Mouse (Mus musculus): ENCODE measurements around the gene Ptgis.

The Ptgis gene

DNA sequence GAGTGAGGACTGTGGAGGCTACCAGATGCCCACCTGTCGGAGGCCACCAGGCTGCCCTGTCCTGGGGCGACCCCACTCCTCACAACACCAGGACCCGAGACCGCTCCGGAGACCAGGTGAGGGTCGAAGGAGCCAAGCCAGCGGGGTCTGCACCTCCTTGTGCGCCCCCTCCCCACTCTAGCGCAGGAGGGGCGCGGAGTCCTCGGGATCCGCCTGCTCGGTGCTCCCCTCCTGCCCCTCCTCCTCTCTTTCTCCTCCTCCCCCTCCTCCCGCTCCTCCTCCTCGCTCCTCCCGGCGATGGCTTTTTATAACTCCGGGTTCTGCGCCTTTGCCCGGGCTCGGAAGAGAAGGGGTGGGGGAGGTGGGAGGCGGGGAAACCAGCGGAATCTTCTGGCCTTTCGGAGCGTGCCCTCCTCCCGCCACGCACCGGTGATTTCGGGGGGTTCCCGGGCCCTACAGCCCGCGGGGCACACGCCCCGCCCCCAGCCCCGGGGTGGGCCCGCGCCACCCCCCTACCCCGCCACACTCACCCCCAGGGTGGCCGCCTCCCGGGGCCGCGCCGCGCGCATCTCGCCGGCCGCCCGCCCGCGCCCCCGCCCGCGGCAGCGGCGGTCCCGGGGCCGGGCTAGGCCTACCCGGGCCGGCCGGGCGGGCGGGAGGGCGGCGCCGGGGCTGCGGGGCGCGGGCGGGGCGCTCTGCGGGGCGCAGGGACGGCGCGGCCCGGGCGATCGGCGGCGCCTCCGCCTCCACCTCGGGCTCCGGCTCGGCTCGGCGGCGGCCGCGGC, 50.9 kb downstream of the Ptgis start:
- peak; percentile 49 for DNase-seq

DNA sequence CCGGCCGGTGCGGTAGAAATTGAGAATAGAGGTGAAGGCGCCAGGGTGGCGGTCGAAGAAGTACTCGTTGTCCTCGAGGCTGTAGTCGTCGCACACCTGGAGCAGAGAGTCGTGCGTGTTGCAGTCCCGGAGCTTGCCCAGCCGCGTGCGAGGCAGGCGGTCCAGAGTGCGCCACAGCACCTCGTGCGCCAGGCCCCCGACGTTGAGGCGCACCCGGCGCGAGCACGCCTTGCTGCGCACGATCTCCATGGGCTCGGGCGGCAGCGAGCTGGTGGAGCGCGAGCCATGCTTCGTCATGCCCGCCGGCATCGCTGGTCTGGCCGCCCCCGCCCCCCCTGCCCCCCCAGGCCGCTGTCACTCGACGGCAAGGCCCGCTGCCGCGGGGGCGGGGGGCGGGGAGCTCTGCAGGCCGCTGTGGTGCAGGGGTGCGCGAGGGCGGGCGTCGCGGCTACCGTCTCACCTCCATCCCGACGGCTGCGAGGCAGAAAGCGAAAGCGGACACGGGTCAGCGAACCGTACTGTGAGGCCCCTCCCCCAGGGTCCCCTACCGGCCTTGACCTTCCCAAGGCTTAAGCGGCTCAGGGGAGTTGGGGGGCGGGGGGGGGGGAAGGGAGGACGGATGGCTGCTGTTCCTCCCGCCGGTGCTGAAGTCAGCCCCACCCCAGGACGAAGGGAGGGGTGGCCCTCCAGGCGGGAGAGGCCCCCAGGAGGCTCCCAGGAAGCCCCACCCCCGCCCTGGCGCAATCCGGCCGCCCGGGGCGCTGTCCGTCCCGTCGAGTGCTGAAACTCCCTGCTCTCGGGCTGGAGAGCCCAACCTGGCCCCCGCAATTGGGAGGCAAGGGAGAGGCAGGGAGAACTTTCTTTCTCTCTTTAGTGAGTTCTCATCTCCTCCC, 51.8 kb downstream of the Ptgis start:
- DNase-seq: peak; percentile 88

DNA sequence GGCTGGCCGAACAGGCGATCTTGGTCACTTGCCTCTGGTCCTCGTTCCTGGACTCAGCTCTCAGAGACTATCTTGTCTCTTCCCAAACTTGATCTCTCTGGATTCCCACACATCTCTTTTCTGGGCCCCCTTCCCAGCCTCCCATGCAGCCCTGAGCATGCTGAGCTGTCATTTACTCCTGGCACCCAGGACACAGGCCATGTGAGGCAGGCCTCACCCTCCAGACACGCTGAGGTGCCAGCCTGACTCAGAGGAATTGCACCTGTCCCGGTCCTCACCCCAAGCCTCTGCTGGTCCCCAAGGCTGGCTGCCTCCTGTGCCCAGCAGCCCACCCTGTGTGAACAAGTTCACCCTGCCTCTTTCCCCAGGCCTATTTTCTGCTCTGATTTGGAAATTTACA, 53.3 kb downstream of the Ptgis start:
- no peak for DNase-seq

DNA sequence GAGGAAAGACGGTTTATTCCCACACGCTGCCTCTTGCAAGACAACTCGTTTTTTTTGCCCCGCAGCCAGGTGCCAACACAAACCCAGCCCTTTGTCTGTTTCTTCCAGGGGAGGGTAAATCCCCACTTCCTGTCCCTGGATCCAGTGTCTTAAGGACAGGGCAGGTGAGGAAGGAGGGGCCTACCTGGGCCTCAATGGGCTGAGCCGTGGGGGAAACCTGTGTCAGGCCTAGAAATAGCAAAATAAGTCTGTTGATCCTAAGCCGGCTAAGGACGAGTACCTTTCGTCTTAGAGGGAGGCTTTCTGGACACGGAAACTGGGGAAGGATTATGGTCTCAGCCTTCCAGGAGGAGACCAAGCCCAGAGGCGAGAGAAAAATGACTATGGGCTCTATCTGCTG, 53.9 kb downstream of the Ptgis start:
- no peak for DNase-seq

DNA sequence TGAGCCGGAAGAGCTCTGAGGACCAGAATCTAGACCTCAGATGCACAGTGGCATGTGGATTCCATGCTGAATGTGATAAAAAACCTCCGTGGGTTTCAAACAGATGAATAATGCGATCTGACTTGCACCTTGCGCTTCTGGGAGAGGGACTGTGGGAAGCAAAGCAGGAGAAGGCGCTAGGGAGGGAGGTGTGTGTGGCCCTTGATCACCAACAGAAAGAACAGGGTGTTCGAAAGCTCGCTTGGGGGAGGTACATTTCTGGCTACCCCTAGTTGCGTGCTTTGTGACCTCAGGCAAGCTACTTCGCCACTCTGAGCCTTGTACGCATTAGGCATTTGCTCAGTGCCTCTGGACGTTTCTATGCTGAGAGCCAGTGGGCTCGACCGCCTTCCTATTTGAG, 54.4 kb downstream of the Ptgis start:
- DNase-seq: no peak

DNA sequence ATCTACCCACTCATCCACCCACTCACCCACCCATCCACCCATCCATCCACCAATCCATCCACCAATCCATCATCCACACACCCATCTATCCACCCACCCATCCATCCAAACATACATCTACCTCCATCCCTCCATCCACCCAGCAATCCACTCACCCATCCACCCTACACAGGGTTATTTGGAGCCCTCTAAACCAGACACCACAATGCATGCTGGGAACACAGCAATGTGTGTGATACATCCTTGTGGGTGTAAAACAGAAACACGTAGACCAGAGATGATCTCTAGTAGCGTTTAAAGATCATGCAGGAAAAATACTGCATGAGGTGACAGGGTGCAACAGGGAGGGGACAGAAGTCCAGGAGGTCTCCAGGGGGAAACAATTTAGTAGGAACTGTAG, 55.0 kb downstream of the Ptgis start:
- DNase-seq: no peak

DNA sequence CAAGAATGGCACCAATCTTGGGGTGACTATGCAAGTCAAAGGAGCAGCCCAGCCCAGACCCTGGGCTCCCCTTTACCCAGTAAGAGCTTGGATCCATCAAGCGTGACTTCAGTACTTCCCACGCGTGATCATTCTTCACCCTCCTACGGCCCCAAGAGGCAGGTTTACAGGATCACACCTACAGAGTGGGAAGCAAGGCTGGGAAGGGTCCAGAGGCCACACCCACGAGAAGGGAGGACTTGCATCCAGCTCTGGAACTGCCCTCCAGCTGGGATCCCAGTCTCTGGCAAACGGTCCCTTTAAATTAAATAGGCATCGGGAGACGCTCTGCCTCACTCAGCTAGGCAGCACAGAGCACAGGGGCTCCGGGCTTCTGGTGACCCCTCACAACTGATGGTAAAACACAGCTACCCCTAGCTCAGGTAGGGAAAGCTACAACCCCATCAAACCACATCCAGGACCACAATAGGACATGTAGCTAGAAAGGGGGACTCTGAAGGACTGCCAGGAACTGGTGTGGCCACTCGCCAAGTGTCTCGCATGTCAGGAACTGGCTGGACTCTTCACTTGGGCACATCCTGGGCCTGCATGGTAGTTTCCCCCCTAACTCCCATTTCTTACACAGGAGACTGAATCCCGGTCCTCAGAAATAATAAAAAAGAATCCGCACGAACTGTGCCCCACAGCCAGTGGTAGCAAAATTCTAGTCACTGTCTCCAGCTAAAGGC, 58.6 kb downstream of the Ptgis start:
- no peak for DNase-seq

DNA sequence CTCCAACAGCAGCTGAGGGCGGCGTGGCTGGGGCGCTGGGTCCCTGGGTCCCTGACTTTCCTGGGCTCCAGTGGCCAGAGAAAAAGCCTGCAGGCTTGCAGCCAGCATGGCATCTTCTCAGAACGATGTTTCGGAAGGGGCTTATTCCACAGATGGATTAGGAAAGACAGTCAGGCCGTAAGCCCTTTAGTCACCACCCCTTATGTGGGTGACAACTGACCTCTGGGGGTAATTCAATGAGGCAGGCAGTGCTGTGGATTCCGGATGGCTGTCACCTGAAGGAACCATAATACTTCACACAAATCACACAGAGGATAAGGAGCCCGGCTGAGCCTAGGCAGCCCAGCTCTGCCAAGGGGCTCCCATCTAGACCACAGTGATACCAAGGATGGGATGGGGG, 59.3 kb downstream of the Ptgis start:
- DNase-seq: no peak

DNA sequence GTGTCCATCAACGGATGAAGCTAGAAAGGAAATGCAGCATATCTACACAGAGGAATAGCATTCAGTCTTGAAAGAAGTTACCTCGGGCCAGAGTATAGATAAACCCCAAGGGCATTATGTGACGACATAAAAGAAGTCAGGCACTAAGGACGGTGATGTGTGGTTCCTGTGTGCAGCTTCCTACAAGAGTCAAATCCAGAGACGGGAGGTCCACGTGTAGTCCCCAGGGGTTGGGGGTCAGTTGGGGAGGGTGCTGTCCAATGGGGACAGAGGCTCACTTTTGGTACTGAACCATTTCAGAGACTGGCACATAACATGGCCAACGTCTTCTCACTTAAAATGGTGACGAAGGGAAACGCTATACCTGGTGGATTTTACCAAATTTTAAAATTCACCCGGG, 61.1 kb downstream of the Ptgis start:
- DNase-seq: no peak

DNA sequence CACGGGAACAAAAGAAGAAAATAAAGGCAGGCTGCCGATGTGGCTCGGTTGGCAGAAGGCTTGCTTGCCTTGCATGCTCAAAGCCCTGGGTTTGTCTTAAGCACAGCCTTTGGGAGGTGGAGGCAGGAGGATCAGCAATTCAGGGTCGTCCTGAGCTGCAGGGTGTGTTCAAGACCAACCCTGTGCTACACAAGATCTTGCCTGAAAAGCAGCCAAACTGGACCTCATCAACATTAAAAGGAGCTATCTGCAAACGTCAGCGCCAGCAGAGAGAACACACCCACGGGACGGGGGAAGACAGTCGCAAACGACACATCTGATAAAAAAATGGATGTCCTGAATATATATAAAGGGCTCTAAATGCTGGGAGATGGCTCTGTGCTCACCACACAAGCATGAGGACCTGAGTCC, 63.2 kb downstream of the Ptgis start:
- DNase-seq: no peak

DNA sequence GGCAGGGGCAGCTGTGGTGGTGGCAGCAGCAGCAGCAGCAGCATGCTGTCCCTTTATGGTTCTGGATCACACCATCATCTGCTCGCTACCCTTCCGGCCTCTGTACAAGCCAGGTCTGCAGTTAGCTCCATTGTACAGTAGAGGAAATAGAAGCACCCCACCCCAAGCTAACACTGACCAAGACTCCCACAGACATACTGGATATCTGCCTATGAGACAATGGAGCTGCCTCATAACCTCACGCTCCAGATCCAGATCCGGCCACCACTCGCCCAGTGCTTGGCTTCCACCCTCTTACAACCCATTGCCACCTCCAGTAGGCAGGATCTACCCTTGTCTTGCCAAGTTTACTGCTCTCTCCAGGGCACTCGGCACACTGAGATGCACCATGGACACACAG, 65.1 kb downstream of the Ptgis start:
- no peak for DNase-seq

DNA sequence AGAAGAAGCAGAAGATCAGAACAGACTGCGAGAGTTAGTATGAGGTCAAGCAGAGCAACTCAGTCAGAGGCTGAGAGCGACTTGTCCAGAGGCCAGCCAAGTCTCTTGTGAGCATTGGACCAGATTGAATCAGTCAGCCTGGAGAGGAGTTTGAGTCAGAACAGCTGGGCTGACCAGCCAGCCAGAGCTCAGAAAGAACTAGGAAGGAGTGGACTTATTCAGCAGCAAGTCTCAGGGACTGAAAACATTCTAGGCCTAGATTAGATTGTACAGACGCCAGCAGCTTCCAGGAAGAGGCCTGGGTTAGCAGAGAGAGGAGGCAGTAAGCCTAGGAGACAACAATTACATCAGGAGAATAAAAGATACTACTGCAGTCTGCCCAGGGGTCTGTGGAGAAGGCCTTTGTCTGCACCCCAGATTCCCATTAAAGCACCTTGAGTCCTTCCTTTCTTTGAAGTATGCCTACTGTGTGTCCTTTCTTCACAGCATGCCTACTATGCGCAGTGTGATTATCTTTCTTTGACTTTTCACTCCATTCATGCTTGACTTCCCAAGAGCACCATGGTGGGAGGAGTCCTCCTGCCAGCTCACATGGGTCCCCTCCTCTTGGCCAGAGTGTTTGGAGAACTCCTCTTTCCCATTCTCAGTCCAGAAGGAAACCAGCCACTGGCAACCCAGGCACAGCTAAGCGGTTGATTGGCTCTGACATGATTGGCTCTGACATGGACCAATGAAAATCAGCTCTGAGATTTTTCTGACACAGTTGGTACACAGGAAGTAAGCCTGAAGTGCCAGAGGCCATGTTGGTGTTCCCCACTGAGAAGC, 67.1 kb downstream of the Ptgis start:
- no peak for DNase-seq

DNA sequence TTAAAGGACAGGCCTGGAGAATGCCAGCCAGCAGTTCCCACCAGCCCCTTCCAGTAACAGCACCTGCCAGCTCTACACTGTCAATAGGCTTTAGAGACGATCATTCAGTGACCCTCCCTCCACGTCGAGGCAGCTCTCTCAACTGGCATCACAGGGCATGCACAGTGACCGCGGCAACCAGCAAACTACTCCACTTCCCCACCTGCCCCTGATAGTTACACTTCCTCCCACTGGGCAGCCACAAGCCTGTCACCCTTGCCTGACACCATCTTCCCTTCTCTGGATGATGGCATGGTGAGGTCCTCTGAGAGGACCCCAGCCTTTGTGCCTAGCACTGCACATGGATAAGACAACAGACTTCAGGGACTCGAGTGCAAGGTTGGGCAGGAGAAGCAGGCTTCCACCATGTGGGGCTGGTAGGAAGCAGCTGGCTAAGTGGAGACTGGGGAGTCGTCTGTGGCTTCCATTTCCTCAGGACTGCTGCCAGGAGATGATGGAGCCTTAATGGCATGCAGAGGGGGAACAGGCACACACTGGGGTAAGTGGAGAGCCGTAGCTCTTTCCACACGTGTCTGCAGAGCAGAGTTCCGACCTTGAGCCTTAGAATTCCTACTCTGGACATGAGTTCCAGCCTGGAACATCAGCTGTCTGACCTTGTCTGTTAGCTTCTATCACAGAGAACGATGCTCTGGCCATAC, 72.7 kb downstream of the Ptgis start:
- no peak for DNase-seq

DNA sequence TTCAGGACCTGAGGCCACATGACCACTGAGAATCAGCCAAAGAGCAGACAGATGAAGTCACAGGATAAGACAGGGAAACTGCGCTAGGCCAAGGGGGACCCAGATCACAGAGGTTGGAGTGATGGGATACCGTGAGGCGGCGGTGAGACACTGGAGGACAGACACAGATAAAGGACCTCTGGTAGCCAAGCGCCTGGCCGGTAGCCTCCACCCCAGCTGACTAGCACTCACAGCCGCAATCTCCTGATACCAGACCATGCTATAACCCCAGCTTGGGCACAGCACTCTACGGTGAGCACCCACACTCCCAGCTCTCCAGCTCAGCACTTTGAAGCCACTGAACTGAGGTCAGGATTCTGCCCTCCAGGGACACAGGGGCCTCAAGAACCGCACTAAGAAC, 76.8 kb downstream of the Ptgis start:
- no peak for DNase-seq

DNA sequence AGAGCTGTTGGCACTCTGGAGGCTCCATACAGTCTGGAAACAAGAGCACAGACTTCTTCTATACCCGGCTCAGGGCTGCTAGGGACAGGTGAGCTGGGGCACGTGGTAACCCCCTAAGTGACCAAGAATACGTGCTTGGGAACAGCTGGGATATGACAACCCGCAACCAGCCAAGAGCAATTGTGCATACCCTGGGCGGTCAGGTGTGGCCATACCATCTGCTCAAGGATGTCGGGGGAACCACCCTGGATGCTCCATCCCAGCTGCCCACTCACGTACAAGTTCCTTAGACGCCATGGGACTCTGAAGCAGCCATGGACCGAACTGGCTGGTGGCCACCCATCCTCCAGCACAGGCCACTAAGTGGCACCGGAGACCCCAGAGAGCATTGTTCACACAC, 77.3 kb downstream of the Ptgis start:
- DNase-seq: no peak

DNA sequence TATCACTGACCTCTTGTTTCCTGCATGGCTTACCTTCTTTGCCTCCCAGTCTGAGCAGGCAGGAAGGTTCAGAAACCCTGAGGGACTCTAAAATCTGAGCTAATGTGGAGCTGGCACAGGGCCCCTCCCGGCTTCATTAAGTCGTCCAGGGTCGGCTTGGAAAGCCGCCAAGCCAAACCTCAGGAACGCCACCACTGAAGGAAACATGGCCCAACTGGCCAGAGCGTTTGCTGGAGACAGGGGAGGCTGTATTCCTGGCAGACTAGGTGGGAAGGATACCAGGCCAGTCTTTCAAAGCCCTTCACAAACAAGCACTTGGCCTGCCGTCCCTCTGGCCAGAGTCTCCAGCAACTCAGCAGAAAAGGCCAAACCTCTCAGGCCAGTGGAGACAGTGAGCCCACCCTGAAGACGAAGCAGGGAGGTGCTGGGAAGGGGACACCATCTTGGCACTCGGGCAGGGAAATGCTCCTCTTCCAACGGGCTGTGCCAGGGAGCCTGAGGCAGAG, 77.8 kb downstream of the Ptgis start:
- DNase-seq: no peak

DNA sequence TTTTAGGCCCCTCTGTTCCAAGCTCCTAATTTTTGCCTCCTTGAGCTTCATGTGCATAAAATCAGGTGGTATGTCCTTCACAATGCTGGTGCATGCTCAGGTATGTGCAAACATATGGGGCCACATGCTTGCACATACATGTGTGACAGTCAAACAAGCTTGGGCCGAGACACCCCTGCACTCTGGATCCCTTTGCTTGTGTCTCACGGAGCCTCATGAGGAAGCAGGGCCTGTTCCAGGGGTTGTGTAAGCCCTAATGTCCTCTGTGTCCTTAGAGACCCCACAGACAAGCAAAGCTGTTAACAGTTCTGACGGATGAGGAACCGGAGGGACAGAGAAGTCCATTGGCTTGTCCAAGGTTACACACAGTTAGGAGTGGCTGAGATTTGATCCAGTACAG, 80.7 kb downstream of the Ptgis start:
- DNase-seq: no peak

DNA sequence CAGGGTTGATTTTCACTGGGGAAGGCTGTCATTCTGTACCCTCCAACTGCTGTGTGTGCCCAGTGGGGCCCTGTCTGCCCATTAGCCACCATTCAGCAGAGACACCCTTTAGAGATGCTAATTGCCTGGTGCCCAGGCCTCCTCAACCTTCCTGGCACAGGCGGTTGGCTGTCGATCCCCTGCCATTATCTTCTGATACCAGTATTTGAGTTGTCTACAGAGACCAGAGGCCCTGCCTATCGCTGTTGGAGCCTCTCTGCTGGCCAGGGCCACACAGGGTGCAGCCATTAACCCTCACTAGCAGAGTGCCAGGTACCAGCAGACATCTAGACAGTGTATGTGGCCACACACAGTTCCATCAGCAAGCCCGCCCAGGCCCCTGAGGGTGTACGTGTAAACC, 81.6 kb downstream of the Ptgis start:
- no peak for DNase-seq

DNA sequence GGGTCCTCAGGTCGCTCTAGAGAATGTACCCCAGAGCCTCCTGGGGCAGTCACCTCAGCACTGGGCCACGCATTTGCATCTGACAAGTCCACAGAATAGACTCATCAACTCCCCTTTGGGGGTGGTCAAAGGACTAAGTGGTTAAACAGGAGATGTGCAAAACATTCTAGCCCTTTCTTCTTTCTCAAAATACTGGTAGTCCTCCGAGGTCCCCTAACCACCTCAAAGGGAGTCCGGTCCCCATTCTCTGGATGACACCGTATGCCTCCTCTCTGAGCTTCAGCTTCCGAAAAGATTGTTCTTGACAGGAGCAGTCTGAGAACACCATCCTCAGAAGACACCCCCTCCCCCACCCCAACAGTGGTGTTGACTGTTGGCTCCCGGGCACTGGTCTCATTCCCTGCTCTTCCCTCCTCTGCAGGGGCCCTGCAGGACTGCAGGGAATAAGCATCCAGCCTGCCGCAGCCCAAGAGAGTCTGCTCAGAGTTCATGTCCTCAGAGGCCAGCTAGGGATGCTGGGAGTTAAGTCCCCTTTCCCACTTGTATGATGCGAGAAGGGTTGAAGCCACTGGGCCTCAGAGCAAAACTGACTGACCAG, 84.2 kb downstream of the Ptgis start:
- DNase-seq: no peak

DNA sequence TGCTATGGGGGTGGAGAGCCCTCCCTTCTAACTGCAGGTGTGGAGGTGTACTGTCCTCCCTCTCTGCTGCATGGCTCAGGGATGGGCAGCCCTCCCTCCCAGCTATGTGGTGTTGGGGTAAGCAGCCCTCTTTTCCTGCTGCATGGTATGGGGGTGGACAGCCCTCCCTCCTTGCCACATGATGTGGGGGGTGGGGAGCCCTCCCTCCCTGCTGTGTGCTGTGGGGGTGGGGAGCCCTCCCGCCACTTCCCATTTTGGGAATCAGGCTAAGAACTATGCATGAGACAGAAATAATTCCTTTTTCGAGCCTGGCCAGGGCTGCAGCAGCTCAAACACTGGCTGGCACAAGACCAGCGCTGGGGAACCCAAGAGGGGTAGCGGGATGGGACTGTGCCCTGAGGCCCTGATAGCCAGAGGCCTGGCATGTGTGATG, 84.8 kb downstream of the Ptgis start:
- DNase-seq: no peak

DNA sequence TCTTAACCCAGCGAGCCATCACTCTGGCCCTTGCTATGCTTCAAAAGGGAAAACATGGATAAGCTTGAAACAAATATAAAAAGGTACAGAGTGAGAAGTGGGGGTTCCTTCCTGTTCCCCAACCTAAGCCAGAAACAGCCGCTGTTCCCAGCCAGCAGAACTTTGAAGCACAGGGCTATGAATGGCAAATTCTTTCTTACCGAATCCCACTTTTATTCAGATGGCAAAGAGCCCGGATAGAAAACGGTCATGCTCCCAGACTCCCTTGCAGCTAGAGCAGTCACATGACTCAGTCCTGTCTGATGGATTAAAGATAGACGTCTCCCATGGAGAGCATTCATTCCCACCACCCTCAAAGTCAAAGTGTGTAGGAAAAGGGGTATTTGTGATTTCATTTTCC, 89.5 kb downstream of the Ptgis start:
- DNase-seq: no peak
